Comparison of ENCODE assay signal across 14 mouse cellular contexts in genomic region chr3:108717896-108718502, GRCm38 (mm10). TPM values are rescaled to one million over a fixed set of nuclear protein-coding genes. Genes with fewer than 3 reads are reported as not detected.
DNase-seq lines count a peak whose midpoint lies in the region; ATAC-seq and TF ChIP-seq lines count a peak whose summit lies in the region.
"Had no signal": no experiment of that assay in that cellular context is flagged by ENCODE, and none has a peak within 500 bp of the region (broad histone marks: within the 10 kb centered on the region; RNA-seq: fewer than 3 reads in every experiment).

No protein-coding gene starts in this region.

- TF ChIP-seq RAD21 in MEL (IDR thresholded peaks at IDR 0.05; ENCODE audit: low read depth, low read length): no peak

- H3K36me3 ChIP-seq in MEL (ENCODE audit: control insufficient read depth in 1 of 2, insufficient read depth in 2 of 2, low read length in 2 of 2): peaks cover 0 to 38% of the 10 kb centered on the region in 2 experiments; a peak in 2 of 4 replicates
- H3K36me3 ChIP-seq in liver, embryonic 11.5 days (ENCODE audit: control insufficient read depth, insufficient read depth, low read length): no peaks in the 10 kb centered on the region
- H3K36me3 ChIP-seq: hindbrain, embryonic 13.5 days had no signal

- TF ChIP-seq EP300 in MEL (IDR thresholded peaks at IDR 0.05; ENCODE audit: low read depth in 1 of 2, low read length in 2 of 2): peak; percentile 83 to 95

- peak overlapping the region; percentile 13 to 41; a peak in 2 of 4 replicates for H3K4me3 ChIP-seq in MEL (ENCODE audit: control insufficient read depth in 1 of 2, insufficient read depth in 1 of 2, low read depth in 2 of 2, low read length in 2 of 2)
- no peak overlapping the region for H3K4me3 ChIP-seq in liver, embryonic 11.5 days (ENCODE audit: low read depth, low read length)
- H3K4me3 ChIP-seq: hindbrain, embryonic 13.5 days had no signal

- no peak for TF ChIP-seq POLR2A in MEL (IDR thresholded peaks at IDR 0.05; ENCODE audit: control insufficient read depth in 1 of 2, insufficient read depth in 1 of 2, low read depth in 1 of 2, low read length in 2 of 2, poor library complexity in 1 of 2)

- no peak overlapping the region for H3K9ac ChIP-seq in MEL (ENCODE audit: control insufficient read depth, low read depth, low read length, poor library complexity, severe bottlenecking)
- no peak overlapping the region for H3K9ac ChIP-seq in liver, embryonic 11.5 days (ENCODE audit: low read depth, low read length)
- H3K9ac ChIP-seq: hindbrain, embryonic 13.5 days had no signal

- no peaks in the 10 kb centered on the region for H3K27me3 ChIP-seq in MEL (ENCODE audit: control insufficient read depth in 1 of 2, insufficient read depth in 2 of 2, low read length in 2 of 2)
- H3K27me3 ChIP-seq in liver, embryonic 11.5 days (replicated peaks; ENCODE audit: control insufficient read depth, insufficient read depth, low read length): no peaks in the 10 kb centered on the region
- H3K27me3 ChIP-seq: hindbrain, embryonic 13.5 days had no signal

- H3K79me2 ChIP-seq in MEL (ENCODE audit: control insufficient read depth, insufficient read depth, low read length, poor library complexity): peaks cover 25% of the 10 kb centered on the region

- ATAC-seq in liver, embryonic 11.5 days (replicated peaks; ENCODE audit: low FRiP score): no peak
- peak; percentile 44; the same call in 1 of the 2 replicates for ATAC-seq in monocyte, adult 5-6 weeks (replicated peaks; ENCODE audit: insufficient number of reproducible peaks, low FRiP score, low TSS enrichment, poor library complexity, severe bottlenecking)
- ATAC-seq in frontal cortex, adult (ENCODE audit: low TSS enrichment): no peak

- peak overlapping the region; percentile 87 for H3K27ac ChIP-seq in MEL (ENCODE audit: control insufficient read depth, low read depth, low read length)
- no peak overlapping the region for H3K27ac ChIP-seq in liver, embryonic 11.5 days (ENCODE audit: low read depth, low read length)
- H3K27ac ChIP-seq: hindbrain, embryonic 13.5 days had no signal

- WGBS in liver, embryonic 11.5 days: 63% methylated on average over 3 of the region's 3 CpGs

- no peak overlapping the region for H3K4me2 ChIP-seq in liver, embryonic 11.5 days
- H3K4me2 ChIP-seq: heart, embryonic 11.5 days; hindbrain, embryonic 13.5 days had no signal

- peaks cover 20 to 25% of the 10 kb centered on the region in 2 experiments for H3K4me1 ChIP-seq in MEL (ENCODE audit: control insufficient read depth in 1 of 2, insufficient read depth in 2 of 2, low read length in 2 of 2)
- peaks cover 10% of the 10 kb centered on the region for H3K4me1 ChIP-seq in liver, embryonic 11.5 days (replicated peaks; ENCODE audit: control insufficient read depth, insufficient read depth, low read length)

- no peaks in the 10 kb centered on the region for H3K9me3 ChIP-seq in MEL (replicated peaks; ENCODE audit: insufficient read depth, low read length)
- no peaks in the 10 kb centered on the region for H3K9me3 ChIP-seq in liver, embryonic 11.5 days (ENCODE audit: control insufficient read depth, low read length)
- H3K9me3 ChIP-seq: hindbrain, embryonic 13.5 days had no signal

- TF ChIP-seq CTCF in MEL (IDR thresholded peaks at IDR 0.05 in 2 of 3, conservative IDR thresholded peaks at IDR 0.05 in 1 of 3; ENCODE audit: control insufficient read depth in 1 of 3, insufficient read depth in 1 of 3, low read depth in 2 of 3, low read length in 3 of 3, poor library complexity in 1 of 3, severe bottlenecking in 1 of 3): no peak

- DNase-seq in A20 (ENCODE audit: low read depth, low spot score) (peak; percentile 88), MEL (ENCODE audit: low read depth, low spot score) (peak; percentile 90)
- DNase-seq in liver, embryonic 11.5 days (ENCODE audit: low spot score): peak; percentile 11
- no peak for DNase-seq in testis, postnatal 10 days (ENCODE audit: low spot score)
- DNase-seq in frontal cortex, postnatal 25 days (ENCODE audit: low spot score in 2 of 2): no peak
- DNase-seq: adrenal gland, adult 2 months; layer of hippocampus, adult 9-11 months; left cerebral cortex, postnatal 4 days had no signal

TF ChIP-seq in MEL, 35 proteins besides CTCF, POLR2A, EP300 and RAD21:
- TF ChIP-seq MYC (IDR thresholded peaks at IDR 0.05; ENCODE audit: low read depth, low read length): peak; percentile 21; the same call in 1 of the 2 replicates
- peak; percentile 70 for TF ChIP-seq ETS1 (IDR thresholded peaks at IDR 0.05; ENCODE audit: low read depth, low read length)
- TF ChIP-seq MAFK (IDR thresholded peaks at IDR 0.05; ENCODE audit: borderline replicate concordance, low read depth, low read length): 0 out of 2 replicates have a peak, but pooled peaks have one; percentile 33
- 0 out of 2 replicates have a peak, but pooled peaks have one; percentile 26 for TF ChIP-seq TBP (IDR thresholded peaks at IDR 0.05; ENCODE audit: low read depth, low read length)
- peak; percentile 79 for TF ChIP-seq SIN3A (IDR thresholded peaks at IDR 0.05; ENCODE audit: low read length)
- no peak for TF ChIP-seq E2F4 (IDR thresholded peaks at IDR 0.05; ENCODE audit: borderline replicate concordance, low read depth, low read length)
- TF ChIP-seq RCOR1 (IDR thresholded peaks at IDR 0.05; ENCODE audit: low read depth, low read length): peak; percentile 97
- no peak for TF ChIP-seq JUND (IDR thresholded peaks at IDR 0.05; ENCODE audit: low read depth, low read length)
- no peak for TF ChIP-seq MAX (IDR thresholded peaks at IDR 0.05; ENCODE audit: low read length)
- no peak for TF ChIP-seq MEF2A (IDR thresholded peaks at IDR 0.05; ENCODE audit: extremely low read depth, insufficient replicate concordance, low read depth, low read length, poor library complexity, severe bottlenecking)
- TF ChIP-seq GATA1 (IDR thresholded peaks at IDR 0.05; ENCODE audit: low read depth, low read length): peak; percentile 87
- no peak for TF ChIP-seq TAL1 (IDR thresholded peaks at IDR 0.05; ENCODE audit: low read length)
- peak; percentile 43; the same call in 1 of the 2 replicates for TF ChIP-seq HCFC1 (IDR thresholded peaks at IDR 0.05; ENCODE audit: low read depth, low read length)
- 0 out of 2 replicates have a peak, but pooled peaks have one; percentile 22 for TF ChIP-seq TCF12 (IDR thresholded peaks at IDR 0.05; ENCODE audit: low read depth, low read length)
- no peak for TF ChIP-seq USF2 (IDR thresholded peaks at IDR 0.05; ENCODE audit: borderline replicate concordance in 1 of 2, insufficient read depth in 1 of 2, low read depth in 1 of 2, low read length in 2 of 2)
- peak; percentile 55; the same call in 1 of the 2 replicates for TF ChIP-seq MXI1 (IDR thresholded peaks at IDR 0.05; ENCODE audit: low read depth, low read length)
- TF ChIP-seq BHLHE40 (IDR thresholded peaks at IDR 0.05; ENCODE audit: borderline replicate concordance, low read depth, low read length): no peak

RNA-seq across cellular contexts. Expression of gene Gpsm2, which starts 4.1 kb away (rescaled TPM):
- total RNA-seq in MEL (2012; rRNA removed): 17.6 and 21.7 TPM in 2 replicates
- polyA plus RNA-seq in MEL (2012; ENCODE audit: insufficient read depth in 1 of 2, insufficient read length in 2 of 2, low read depth in 1 of 2, low replicate concordance in 2 of 2, missing spikeins in 1 of 2): 10 to 100 TPM in 1 of 2 experiments, not detected in 1; 27.5 TPM
- polyA plus RNA-seq in liver, embryonic 11.5 days (2014; fragmentation: Nextera tagmentation; extraction: Ambion mirVana): 41.8 and 46.2 TPM in 2 replicates
- 7.2 to 9.7 TPM (median 9.6 TPM) in 3 replicates for total RNA-seq in monocyte, adult 5-6 weeks (2017)

RNA-seq across cellular contexts. Expression of gene Aknad1, which starts 21.5 kb away (rescaled TPM):
- total RNA-seq in MEL (2012; rRNA removed): not detected in 2 replicates
- polyA plus RNA-seq in MEL (2012; ENCODE audit: insufficient read depth in 1 of 2, insufficient read length in 2 of 2, low read depth in 1 of 2, low replicate concordance in 2 of 2, missing spikeins in 1 of 2): under 1 TPM in 1 of 2 experiments, not detected in 1; 0.06 TPM
- polyA plus RNA-seq in liver, embryonic 11.5 days (2014; fragmentation: Nextera tagmentation; extraction: Ambion mirVana): 0.44 and 0.45 TPM in 2 replicates
- not detected in 3 replicates for total RNA-seq in monocyte, adult 5-6 weeks (2017)
- total RNA-seq: adrenal gland, adult 2 months; left cerebral cortex, postnatal 4 days had no signal
- polyA plus RNA-seq: adrenal gland, adult 2 months; heart, embryonic 11.5 days; kidney, embryonic 14.5 days; lung, embryonic 16.5 days had no signal

Comparison
In these comparisons a context has a peak if more than half of its experiments do, and no peak if none do; other contexts are left out.
1. DNase-seq: peak in A20 (single experiment), MEL (single experiment) and liver, embryonic 11.5 days (single experiment); none in testis, postnatal 10 days (single experiment) and frontal cortex, postnatal 25 days (0 of 2).